Mouse (Mus musculus): ENCODE measurements around the gene BC017158.

The BC017158 gene

DNA sequence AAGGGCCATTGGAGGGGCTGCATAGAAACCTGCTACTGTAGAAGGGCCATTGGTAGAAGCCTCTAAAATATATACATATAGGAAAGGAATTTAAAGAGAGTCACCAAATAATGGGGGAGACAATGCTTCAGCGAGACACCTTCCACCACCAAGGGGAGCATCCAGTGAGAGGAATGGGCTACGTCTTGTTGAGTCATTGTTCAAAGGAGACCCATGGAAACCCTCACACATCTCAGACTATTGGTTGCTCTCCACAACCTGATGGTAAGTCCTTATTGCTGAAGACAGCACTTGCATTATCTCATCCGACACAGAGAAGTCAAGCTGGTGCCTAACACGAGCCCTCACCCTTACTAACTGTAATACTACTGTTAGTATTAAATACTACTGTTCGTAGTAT lies 42.2 kb downstream of the BC017158 start:
- DNase-seq = no peak

- DNase-seq = no peak
Measured at GRCm38 (mm10) chr7:128254978-128255377, 43.0 kb downstream of the BC017158 start.

- DNase-seq = peak in 1 of 2 experiments; percentile 43
Measured at GRCm38 (mm10) chr7:128252609-128253008, 45.4 kb downstream of the BC017158 start.

DNA sequence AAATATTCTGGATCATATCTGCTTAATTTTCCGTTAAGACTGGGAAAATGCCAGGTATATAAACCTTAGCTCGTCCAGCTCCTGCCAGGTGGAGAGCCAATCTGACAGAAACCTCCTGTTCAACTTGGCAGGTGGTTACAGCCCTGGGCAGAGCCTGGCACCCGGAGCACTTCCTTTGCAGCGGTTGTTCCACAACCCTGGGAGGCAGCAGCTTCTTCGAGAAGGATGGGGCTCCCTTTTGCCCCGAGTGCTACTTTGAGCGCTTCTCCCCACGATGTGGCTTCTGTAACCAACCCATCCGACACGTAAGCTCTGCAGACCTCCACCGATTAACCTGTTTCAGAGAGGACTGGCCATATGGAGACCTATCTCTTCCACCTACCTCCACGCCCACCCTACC lies 46.0 kb downstream of the BC017158 start:
- peak; percentile 44 to 60 for DNase-seq

GRCm38 (mm10) chr7:128249998-128250397 lies 48.0 kb downstream of the BC017158 start:
- DNase-seq = no peak

GRCm38 (mm10) chr7:128248081-128249042 lies 49.6 kb downstream of the BC017158 start:
- DNase-seq = no peak

DNA sequence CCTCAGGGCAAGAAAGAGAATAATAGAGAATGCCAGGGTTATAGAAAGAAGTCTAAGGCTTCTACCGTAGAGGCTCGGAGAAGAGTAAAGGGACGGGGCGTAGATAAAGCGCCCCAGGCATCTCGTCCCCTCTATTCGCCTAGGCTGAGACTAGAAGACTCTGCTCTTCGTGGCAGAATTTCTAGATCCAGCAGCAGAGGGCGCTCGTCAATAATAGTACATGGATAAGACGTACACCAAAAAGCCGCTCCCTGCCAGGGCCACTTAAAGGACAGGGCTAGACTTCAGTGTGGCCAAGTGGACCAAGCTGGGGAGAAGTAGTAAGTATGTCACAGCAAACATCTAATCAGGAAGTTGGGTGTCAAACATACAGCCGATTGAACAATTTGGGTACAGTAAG lies 50.5 kb downstream of the BC017158 start:
- peak; percentile 90 to 96 for DNase-seq

- peak; percentile 62 to 66 for DNase-seq
Measured at GRCm38 (mm10) chr7:128246496-128247391, 51.2 kb downstream of the BC017158 start, which contains the start of gene Tgfb1i1. TSS of gene Tgfb1i1 (plus strand) at chr7:128246812.

DNA sequence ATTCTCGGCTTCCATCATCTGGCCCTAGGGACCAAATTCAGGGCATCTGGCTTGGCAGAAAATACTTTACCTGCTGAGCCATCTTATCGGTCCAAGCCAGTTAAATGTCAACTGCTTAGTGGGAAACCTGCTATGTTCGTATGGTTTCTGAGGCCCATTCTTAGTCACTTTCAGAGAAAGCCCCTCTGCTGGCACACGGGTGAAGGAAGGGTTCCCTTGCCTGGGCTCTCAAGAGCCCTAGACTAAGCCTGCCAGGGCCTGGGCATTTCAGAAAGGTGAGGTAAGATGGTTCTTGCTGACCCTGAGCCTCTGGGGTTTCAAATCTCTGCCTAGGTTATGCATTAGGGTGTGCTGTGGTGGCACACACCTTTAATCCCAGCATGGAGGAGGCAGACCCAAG lies 52.4 kb downstream of the BC017158 start:
- DNase-seq = peak in 1 of 2 experiments; percentile 34

DNA sequence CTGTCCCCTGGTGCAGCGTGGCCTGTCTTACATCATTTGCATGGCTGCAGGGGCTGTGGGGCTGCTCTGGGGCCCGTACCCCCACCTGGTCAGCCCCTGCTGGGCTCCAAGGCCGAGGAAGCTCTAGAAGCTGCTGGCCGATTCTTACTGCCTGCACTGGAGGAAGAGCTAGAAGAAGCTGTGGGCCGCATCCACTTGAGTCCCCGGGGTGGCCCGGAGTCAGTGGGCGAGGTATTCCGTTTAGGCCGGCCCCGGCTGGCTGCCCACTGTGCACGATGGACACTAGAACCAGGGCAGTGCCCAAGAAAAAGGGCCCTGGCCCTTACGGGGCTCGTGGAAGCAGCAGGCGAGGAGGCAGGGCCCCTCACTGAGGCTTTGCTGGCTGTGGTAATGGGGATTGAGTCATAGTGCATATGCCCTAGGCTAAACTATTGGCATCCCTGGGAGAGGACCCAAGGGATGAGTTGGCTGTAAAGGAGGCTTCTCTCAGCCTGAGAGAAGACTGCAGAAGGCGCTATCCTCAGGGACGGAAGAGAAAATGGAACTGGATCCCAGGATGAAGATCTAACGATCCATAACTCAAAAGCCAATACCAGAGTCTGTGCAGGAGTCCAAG lies 53.5 kb downstream of the BC017158 start:
- no peak for DNase-seq

DNA sequence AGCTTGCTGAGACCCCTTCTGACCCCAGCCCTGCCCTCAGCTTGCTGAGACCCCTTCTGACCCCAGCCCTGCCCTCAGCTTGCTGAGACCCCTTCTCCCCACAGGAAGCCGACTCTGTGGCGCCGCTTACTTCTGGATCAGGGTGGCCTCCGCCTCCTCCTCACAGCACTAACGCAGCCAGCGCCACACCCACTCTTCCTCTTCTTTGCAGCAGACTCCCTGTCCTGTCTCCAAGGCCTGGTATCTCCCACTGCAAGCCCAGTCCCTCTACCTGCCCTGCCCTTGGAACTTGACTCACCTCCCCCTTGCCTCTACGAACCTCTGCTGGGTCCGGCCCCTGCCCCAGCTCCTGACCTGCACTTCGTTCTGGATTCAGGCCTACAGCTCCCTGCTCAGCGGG lies 54.0 kb downstream of the BC017158 start:
- DNase-seq = no peak

DNA sequence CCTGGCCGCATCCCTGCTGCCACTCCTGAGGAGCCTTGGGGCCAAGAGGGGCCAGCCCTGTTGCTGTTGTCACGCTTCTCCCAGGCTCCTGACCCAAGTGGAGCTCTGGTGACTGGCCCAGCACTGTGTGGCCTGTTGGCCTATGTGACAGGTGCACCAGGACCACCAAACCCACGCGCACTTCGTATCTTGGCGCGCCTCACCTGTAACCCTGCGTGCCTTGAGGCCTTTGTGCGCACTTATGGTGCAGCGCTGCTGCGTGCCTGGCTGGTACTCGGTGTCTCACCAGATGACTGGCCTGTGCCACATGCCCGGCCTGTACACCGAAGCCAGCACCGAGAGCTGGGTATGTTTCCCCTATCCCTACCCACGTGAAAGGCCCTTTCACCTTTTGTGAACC lies 55.6 kb downstream of the BC017158 start:
- DNase-seq = no peak

- peak; percentile 48 to 52 for DNase-seq
Measured at GRCm38 (mm10) chr7:128240131-128240784, 57.7 kb downstream of the BC017158 start.

GRCm38 (mm10) chr7:128238991-128239390 lies 59.0 kb downstream of the BC017158 start:
- DNase-seq = peak; percentile 24 to 53

DNA sequence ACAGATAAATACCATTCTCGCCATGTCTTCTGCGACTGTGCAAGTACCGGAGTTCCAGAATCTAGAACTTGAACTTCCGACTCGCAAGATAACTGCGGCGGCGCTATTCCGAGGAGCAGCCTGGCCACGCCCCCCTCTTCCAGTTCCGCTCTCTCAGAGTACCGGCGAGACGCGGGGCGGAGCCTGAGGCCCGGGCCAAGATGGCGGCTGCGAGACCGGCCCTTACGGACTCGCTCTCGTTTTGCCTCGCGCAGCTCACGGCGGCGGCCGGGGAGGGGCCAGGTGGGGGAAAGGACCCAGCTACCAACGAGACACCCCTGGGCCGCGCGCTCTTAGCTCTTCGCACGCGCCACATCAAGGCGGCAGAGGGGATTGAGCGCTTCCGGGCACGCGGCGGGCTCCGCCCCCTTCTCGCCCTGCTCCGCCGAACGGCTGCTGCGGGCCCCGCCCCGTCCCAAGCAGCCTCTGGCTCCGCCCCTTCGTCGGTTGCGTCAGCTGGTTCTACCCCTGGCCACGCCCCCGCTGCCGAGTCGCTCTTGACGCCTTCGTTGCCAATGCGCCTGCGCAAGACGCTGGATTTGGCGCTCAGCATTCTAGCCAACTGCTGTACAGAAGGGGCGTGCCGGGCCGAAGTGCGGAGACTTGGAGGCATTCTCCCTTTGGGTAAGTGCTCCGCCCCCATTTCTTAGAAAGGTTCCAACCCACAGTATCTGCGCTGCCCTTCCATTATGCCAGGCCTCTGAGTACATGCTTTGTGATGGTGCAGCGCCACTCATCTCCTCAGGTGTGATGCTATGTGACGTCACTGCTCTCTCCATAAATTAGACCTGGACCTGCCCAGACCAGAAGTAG lies 59.8 kb downstream of the BC017158 start, which contains the start of gene 9130023H24Rik:
Gene 9130023H24Rik, minus strand, starts transcription at position 105 of the 852 bp plus-strand sequence.
- peak; percentile 100 for DNase-seq

- DNase-seq = no peak
Measured at GRCm38 (mm10) chr7:128237593-128237926, 60.4 kb downstream of the BC017158 start.

DNA sequence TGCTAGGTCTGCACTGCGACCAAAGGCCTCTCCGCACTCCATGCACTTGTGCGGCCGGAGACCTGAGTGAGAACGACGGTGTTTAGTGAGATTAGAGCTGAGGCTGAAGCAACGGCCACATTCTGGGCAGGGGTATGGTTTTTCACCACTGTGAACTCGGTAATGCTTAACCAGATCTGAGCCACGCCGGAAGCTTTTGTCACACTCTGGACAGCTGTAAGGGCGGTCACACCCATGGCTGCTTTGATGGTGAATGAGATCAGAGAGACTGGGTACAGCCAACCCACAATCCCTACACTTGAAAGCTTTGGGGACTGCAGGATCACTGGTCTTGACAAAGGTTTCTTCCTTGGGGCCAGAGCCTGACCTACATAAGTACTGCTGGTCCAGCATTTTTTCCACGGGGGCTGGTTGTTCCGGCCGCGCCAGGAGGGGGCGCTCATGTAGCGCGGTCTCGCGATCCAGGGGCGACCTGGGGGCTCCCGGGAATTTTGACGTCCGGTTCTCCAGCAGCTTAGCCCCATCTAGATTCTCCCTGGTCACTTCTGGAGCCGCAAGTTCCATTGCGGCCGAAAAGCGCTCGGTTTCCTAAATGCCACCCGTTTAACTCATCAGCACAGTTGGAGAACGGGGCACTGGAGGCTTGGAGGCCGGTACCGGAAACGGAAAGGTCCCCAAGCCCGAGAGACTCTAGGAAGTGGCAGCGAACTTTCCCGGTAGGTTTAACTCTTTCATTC lies 60.9 kb downstream of the BC017158 start, which contains the start of gene Armc5:
Gene Armc5, plus strand, starts transcription at position 487 of the 737 bp plus-strand sequence.
- peak; percentile 93 to 94 for DNase-seq

DNA sequence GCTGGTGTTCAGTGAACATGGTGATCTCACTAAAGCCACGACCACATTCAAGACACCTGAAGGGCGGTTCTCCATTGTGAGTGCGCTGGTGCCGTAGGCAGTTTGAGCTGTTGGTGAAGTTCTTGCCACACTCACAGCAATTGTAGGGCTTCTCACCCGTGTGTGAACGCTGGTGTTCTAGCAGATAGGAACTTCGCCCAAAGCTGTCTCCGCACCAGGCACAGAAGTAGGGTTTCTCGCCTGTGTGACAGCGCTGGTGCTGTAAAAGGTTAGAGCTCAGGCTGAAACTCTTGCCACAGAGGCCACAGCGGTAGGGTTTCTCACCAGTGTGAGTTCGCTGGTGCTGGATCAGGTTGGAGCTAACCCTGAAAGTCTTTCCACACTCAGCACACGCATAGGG lies 61.5 kb downstream of the BC017158 start:
- DNase-seq = peak in 1 of 2 experiments; percentile 15

GRCm38 (mm10) chr7:128235481-128235880 lies 62.5 kb downstream of the BC017158 start:
- no peak for DNase-seq

- no peak for DNase-seq
Measured at GRCm38 (mm10) chr7:128234796-128235195, 63.2 kb downstream of the BC017158 start.
